Mouse (Mus musculus) embryo, embryonic 10 days (tissue): ENCODE results near the gene Dlx3.

Experiments
- DNase-seq: peaks from one replicate; pipeline ENCODE4 v3.0.0-alpha.2; 2015; ENCODE audit warnings: low spot score

The Dlx3 gene

DNA sequence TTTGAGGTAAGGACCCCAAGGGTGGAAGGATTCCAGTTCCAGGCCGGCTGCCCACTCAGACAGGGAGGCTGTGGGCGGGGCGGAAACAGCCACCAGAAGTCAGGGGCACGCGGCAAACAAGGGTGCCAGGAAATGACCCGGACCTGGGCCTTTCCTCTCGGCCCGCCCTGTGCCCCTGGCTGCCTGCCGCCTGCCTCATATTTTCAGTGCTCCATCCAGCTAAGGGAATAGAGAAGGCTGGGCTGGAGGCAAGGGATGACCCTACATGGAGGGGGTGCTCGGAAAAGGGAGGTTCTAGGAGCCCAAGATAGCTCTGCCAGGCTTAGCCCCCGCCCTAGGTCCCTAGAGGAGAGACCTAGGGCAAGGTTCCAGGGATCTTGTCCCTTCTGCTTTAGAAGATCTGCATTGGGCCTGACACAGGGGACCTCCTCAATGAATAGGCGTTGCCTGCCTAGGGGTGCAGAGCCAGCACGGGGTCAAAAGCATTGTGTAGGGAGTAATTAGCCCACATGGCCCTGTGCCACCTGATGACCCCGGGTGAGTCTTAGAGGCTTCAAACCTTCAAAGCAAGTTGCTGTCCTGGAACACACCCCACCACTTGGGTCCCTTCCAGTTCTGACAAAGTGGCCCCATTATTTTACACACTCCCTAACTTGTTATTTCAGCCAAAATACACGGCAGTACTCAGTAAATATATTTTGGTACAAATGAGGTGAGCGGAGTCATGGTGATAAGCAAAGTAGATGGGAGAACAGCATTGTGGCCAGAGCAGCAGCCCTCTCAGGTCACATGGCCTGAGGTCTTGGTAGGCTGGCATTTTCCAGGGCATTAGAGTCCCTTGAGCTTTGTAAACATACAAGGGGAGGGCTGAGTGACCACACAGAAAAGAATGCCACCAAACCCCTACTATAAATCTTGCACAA, 30.8 kb upstream of the Dlx3 start:
- no peak for DNase-seq

DNA sequence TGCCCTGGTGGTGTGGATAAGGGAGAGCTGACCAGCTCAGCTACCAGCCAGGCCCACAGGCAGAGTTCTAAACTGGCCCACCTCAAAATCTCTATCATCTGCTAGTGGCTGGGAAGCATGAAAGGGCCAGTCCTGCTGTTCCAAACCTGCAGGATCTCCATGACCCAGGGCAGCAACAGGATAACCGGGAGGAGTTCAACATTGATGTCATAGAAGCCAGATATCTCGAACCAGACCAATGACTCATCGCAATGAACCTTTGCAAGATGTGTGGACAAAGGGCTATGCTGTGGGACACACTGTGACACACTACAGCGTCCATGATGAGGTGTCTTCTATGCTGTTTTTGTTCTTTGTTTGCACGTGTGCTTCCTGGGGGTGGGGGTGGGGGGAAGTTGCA, 26.8 kb upstream of the Dlx3 start:
- no peak for DNase-seq

DNA sequence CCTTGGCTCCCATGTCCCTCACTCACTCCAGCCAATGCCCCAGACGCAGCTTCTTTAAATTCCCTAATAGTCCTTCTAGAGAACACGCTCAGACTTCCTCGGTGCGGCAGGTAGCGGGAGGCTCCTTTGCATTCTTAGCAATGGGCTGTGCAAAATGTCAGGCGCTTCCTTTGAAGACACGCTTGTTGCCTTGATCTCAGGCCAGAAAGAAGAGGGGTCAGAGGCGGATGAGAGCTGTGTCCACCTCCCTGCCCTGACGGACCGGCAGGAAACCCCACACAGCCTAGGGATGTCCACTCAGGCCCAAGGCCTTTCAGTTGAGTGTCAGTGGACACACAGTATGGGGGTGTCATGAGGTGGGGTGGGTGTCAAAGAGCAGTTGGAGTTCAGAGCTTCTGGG, 24.3 kb upstream of the Dlx3 start:
- no peak for DNase-seq

DNA sequence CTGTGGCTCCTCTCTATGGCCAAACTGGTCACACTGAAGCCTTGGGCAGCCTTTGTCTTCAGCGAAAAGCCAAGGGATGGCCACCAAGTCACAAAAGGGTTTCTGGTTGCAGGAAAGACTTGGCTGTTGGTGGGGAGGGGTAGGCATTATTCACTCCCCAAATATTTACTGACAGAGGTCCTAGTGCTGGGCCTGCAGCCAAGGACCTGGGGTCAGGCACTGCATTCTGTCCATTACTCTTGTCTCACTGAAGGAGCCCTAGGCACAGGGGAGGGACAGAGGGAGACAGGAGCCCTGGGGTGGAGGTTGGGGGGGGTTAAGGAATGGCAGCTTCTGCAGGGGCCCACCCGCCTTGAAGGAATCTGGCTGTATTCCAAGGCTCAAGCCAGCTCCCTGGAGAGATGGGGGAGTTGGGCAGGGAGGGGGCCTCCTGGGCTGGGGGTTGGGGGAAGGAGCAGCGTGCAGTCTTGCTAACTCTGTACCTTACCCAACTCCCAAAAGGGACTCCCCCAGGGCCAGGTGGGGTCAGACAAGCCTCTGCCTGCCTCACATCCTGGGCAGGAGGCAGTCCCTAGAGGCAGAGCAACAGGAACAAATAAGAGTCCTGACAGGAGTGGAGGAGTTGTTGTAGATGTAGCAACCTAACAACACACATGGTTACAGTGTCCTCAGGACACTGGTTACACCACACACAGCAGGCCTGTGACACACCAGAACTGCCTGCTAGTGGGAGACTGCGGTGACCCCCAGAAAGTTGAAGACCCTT, 23.1 kb upstream of the Dlx3 start:
- no peak for DNase-seq

DNA sequence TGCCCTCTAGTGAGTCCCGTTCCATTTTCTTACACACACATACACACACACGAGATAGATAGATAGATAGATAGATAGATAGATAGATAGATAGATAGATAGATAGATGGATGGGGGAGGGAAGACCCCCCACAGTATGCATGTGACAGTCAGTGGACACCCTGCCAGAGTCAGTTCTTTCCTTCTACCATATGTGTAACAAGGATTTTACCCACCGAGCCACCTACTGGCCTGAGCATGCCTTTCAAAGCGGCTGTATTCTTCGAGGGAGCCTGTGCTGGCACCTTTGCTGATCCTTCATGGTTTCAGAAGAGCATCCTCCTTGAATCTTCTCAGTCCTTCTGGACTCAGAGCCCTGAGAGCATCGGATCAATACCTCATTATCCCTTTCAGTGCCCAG, 22.0 kb upstream of the Dlx3 start:
- DNase-seq = no peak

DNA sequence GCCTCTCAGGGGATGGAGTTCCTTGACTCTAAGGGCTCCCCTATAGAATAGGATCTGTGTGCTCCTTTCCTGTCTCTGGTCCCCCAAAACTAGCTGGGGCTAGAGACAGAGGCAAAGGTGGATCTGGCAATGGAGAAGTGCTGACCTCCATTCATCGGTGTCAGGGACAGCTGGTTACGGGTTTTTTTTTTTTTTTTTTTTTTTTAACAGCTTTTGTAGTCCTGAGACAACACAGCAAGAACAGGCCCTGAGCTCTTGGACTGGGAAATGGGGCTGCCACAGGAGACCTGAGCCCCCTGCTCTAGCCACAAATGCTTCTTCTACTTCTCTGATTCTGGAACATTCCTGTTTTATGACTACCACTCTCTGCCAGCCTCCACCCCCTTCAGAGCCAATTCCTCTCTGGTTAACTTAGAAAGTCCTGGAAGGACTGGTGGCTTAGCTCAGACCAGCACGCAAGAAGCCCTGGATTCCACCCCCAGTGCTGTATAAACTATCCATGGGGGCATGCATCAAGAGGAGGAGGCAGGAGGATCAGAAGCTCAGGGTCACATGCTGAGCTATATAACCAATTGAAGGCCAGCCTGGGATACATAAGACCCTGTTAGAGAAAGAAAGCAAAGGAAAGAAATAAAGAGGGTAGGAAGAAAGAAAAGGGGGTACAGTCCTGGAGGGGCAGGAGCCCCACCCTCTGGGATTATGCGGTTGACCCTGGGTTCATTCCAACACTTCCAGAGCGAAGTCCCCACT, 21.4 kb upstream of the Dlx3 start:
- DNase-seq = no peak

DNA sequence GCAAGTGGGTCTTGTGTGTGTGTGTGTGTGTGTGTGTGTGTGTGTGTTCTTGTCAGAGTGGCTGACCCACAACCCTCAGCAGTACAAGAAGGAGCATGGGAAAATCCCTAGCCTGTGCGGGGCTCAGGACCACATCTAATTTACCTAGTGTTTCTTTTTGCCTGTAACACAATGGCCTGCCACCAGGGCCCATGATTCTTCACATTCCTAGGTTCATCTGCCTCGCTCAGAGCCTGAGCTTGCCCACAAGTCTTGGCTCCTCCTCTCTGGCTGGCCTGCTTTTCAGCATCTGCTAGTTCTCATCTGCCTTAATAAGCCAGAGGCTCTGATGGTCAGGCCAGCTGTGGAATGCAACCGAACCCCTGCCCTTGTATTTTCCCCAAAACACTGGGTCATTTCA, 19.5 kb upstream of the Dlx3 start:
- DNase-seq = peak; percentile 75

DNA sequence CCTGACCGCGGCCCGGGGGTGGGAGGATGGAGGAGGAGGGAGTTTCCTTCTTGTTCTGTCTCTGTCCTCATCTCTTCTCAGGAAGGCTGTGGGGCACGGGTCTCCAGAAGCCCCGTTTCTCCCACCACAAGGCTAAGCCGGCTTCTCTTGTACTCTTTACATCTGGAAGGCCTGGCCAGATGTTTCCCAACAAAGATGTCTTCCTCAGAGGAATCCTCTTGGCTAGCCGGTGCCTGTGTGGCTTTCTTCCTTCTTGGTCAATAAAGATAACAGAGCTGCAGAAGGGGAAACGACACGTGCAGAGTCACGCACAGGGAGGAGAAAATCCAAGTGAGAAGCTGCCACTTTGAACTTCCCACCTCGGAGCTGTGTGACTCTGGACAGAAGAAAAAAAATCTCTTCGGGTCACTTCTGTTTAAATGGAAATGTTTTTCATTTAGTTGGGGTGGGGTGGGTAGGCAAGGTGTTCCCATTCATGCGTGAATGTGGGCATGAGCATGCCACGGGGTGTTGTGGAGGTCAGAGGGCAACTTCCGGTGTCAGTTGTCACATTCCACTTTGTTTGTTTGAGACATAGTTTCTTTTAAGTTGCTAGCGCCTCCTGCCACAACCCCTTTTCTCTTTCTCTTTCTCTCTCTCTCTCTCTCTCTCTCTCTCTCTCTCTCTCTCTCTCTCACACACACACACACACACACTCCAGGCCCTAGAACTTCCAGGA, 18.7 kb upstream of the Dlx3 start:
- DNase-seq = peak; percentile 56

DNA sequence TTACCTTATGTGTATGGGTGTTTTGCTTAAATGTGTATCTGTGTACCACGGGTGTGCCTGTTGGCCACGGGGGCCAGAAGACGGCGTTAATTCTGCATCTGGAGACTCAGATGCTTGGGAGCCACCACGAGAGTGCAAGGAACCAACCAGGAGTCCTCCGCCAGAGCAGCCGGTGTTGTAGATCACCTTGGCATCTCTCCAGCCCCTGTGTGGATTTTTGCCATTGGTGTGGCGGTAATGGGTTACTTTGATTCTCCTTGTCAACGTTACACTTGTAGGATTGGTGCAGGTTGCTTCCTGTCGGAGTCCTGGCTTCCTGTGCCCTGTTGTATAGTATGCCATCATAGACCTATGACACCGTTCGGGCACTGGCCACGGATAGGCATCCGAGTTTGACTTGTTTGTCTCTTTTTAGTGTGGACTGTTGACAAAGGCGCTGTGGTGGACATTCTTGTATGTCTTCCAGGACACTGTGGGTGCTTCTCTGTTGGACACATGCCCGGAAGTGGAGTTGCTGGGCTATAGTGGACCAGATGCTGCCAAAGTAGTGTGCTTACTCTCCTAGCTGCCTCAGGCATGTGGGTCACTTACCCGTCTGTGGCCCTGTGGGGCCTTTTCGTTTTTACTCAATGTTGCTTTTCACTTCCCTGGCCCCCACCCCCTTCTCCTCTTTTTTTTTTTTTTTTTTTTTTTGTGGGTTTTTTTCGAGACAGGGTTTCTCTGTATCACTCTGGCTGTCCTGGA, 17.6 kb upstream of the Dlx3 start:
- no peak for DNase-seq

DNA sequence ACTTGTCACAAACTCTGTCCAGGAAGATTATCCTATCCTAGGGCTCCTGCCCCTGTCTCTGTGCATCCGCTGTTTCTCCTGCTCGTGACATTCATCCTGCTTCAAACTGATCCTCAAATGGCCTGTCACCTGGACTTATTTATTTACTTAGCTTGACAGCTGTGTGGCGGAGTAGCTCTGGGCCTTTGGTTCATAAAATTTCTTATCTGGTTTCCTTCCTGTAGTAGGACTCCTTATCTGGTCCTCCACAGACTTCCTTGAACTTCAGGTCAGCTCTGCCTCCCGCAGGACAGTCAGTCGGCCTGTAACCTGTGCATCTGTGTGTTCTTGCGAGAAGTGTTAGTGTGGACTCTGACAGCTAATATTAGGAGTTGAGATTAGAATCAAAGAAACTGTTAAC, 15.7 kb upstream of the Dlx3 start:
- no peak for DNase-seq

DNA sequence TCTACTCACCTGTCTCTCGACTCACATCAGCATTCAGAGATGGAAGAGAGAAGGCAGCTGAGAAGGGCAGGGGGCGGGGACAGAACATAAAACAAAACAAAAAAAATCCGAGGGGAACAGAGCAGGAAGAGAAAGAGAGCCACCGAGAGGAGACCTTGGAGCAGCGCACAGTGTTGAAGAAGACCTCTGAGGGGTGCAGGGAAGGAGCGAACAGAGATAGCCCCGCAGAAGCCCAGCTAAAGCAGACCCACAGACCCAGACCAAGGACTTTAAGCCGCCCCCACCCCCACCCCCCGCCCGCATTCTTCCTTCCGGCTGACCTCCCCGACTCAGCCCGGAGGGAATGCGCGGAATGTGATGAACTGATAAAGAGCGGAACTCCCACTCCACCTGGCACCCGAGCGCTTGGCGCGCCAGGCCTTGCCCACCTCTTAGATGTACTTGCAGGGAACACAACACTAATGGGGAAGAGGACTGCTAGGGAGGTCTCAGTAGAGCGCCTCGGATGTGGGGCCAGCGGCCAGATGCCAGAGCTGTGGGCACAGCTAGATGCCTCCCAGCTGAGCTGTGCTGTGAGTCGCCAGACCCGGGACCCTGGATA, 14.5 kb upstream of the Dlx3 start:
- DNase-seq = peak; percentile 72

DNA sequence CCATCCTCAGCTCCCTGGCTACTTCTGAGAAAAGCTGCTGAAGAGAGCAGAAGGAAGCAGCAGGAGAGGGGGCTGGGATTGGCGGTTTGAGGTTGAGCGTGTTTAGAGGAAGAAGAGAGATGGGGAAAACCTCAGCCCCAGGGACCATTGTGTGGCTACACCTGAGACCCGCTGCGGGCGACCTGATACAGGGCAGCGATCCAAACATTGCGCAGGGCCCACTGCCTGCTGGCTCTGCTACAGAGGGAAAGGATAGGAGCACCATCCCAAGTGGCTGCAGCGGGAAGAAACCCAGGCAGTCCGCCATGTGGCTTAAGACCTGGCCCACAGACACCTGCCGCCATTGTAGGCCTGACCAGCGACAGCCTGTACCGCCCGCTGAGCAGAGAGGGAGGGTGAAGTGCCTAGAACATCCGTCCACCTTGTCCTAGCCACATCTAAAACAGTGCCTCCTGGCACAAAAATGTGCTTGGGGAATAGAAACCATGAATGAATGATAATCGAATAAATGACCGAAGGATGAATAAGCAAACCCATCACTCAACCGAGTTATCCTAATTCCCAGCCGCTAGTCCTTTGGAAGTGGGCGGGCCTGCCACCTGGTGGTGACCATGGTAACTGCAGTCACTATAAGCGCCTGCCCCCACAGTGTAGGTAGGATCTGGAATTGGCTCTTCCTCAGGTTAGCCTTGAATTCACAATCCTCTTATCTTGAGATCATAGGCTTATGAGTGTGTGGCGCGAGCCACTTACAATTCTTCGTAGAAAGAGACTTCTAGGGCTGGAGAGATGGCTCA, 13.3 kb upstream of the Dlx3 start:
- DNase-seq = peak; percentile 89

DNA sequence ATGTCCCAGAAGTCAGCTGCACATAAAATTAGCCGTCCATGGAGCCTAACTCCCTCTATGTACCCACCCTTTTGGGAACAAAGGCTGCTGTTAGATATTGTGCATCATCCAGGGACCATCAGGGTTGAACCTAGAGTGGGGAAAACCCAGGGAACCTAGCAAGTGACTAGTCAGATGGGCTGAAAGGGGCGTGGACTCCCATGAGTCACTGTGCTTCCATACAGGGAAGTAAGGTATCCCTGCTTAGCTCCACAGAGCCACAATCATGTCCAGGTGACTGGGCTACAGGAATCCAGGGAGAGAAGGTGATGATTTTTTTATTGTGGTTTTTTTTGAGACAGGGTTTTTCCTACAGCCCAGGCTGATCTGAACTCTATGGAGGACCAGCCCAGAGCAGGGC, 10.9 kb upstream of the Dlx3 start:
- DNase-seq = no peak

DNA sequence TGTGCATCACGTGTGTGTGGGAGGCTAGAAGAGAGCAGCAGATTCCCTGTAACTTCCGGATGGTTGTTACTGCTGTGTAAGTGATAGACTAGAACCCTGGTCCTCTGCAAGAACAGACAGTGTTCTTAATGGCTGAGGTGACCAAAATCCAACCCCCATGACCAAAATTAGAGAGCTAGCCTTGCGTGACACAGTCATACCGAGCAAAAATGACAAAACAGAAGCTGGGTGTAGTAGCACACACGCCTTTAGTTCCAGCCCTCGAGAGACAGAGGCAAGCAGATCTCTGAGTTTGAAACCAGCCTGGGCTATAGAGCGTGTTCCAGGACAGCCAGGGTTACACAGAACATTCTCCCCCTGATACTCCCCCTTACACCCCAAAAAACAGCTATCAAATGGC, 9.8 kb upstream of the Dlx3 start:
- DNase-seq = no peak

DNA sequence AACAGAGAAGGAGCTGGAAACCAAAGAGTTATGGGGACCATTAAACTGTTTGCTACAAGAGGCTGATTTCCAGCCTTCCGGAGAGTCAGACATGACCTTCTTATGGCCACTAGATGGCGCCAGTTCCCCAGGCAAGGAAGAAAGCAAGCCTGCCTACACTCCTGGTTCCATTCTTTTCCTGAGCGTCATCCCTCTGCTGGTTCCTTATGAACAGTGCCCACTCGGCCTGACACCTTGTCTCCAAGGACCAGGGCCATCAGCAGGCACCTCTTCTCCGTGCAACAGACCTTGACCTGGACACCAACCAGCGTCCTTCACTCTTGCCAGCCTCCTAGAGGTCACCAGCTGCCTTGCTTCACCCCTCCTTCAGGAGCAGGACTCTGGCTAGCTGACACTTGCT, 2.9 kb upstream of the Dlx3 start:
- DNase-seq = peak; percentile 93

DNA sequence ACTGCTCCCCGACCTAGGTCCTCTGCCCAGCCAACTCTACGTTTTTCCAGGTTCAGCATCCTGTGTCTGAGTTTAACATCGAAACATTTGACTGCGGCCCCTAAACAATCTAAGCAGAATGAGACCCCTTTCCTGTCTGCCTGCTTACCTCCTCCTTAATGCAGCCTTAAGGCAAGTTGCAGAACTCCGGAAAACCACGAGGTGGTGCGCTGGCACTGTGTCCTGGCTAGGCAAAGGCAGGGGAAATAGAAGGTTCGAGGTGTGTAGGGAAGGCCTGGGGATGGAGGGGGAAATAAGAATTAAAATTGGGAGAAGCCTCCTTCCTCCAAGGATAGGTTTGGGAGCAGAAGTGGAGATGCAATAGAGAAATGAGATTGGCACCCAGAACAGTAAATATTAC, 1.4 kb upstream of the Dlx3 start:
- DNase-seq = peak; percentile 91

DNA sequence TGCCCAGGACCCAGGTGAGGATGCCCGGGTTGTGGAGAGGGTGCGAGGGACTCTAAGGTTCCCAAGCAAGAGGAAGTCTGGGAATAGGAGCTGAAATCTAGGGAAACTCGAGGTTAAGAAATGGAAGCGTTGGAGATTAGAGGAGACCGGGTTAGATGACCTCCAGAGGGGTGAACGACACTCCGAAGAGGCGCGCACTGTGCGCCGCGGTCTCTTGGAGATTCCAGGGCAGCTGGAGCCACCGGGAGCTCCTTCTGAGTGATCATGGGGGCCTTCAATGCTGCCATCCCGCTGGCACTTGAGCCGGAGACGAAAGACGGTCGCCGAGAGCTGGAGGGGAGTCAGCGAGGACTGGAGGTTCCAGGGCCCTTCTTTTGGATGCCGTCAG, 708 bp downstream of the Dlx3 start:
- no peak for DNase-seq

DNA sequence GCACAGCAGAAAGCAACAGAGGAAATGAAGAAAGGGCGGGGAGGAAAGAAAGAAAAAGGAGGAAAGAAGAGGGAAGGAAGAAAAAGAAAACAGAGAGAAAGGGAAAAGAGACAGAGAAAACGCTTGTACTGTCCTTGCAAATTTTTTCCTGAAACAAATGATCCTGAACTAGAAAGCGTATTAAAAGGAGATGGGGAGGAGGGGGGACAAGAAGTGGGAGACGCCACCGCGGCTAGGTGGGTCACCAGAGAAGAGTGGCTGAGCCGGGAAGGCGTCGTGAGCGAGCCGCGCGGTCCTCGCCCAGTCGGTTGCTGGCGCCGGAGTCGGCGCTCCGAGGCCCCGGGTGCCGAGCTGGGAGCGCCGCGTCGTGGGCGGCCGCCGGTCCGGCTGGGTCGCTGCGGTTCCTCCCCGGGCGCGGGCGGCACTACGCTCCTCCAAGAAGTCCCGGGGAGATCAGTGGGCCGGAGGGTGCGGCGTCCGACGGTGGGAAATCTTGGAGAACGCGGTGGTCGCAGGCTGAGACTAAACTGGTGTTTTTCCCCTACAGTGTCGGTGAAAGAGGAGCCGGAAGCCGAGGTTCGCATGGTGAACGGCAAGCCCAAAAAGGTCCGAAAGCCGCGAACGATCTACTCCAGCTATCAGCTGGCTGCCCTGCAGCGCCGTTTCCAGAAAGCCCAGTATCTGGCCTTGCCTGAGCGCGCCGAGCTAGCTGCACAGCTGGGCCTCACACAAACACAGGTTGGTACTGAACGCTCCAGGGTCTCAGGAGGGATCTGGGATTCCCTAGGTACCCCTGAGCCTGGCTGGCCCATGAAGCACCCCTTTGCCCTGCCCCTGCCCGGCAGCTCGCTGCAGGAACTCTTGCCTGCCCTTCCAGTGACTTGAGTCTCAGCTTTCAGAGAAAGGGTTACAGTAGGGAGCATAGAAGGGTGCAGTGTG, 1.5 kb downstream of the Dlx3 start:
- no peak for DNase-seq

DNA sequence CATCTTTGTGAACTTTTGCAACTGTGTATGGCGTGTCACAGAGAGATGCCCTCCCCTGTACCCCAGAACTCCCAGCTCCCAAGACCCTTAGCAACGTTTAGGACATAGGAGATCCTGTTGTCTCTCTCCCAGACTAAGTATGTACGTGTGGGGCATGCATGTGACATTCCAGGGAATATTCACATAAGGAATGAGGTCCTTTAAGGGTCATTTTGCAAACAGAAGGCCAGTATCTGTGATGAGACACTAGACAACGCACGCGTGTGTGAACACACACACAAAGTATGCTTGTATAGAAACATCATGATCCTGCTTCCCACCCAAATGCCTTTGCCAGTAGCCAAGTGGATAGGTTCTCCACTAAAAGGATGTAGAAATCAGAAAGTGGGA, 2.2 kb downstream of the Dlx3 start:
- no peak for DNase-seq
